Mouse (Mus musculus): ENCODE results near the gene Llph. TPM values are rescaled to one million over a fixed set of nuclear protein-coding genes. Genes with fewer than 3 reads are reported as not detected.

The Llph gene
- polyA plus RNA-seq (2012; rRNA removed), result 3.9 and 4.0 TPM in 2 replicates

GRCm38 (mm10) chr10:120226871-120227661 is at the start of gene Llph:
Gene Llph (plus strand): TSS chr10:120227070.
- TF ChIP-seq CTCF (IDR thresholded peaks at IDR 0.05; ENCODE audit: control insufficient read depth, insufficient read depth, insufficient replicate concordance, low read depth, low read length) (no peak), POLR2A (IDR thresholded peaks at IDR 0.05; ENCODE audit: control insufficient read depth, low read depth, low read length) (peak; percentile 91)
- peaks cover 5% of the 10 kb centered on the region; the same call in 1 of the 2 replicates for H3K4me1 ChIP-seq (ENCODE audit: control insufficient read depth, insufficient read depth, low read length)

GRCm38 (mm10) chr10:120182887-120183286 is 44.0 kb upstream of the Llph start:
- Histone ChIP-seq H3K27ac (ENCODE audit: control insufficient read depth, insufficient read depth, low read depth, low read length) (no peak overlapping the region), H3K4me1 (ENCODE audit: control insufficient read depth, insufficient read depth, low read length) (no peaks in the 10 kb centered on the region), H3K36me3 (ENCODE audit: control insufficient read depth, insufficient read depth, low read length) (no peaks in the 10 kb centered on the region), H3K4me3 (ENCODE audit: control insufficient read depth, low read depth, low read length) (no peak overlapping the region), H3K27me3 (ENCODE audit: control insufficient read depth, insufficient read depth, low read length) (no peaks in the 10 kb centered on the region)
- TF ChIP-seq POLR2A (IDR thresholded peaks at IDR 0.05; ENCODE audit: control insufficient read depth, low read depth, low read length) (no peak), CTCF (IDR thresholded peaks at IDR 0.05; ENCODE audit: control insufficient read depth, insufficient read depth, insufficient replicate concordance, low read depth, low read length) (no peak)

More at GRCm38 (mm10) chr10:120226871-120227661, at the start of gene Llph:
- H3K36me3 ChIP-seq (ENCODE audit: control insufficient read depth, insufficient read depth, low read length), result no peaks in the 10 kb centered on the region
- H3K4me3 ChIP-seq (ENCODE audit: control insufficient read depth, low read depth, low read length), result peak within 1 kb of the TSS; percentile 99
- no peaks in the 10 kb centered on the region for H3K27me3 ChIP-seq (ENCODE audit: control insufficient read depth, insufficient read depth, low read length)
- peak within 1 kb of the TSS; percentile 72 for H3K27ac ChIP-seq (ENCODE audit: control insufficient read depth, insufficient read depth, low read depth, low read length)

- H3K36me3 ChIP-seq (ENCODE audit: control insufficient read depth, insufficient read depth, low read length), result no peaks in the 10 kb centered on the region
- no peak overlapping the region for H3K27ac ChIP-seq (ENCODE audit: control insufficient read depth, insufficient read depth, low read depth, low read length)
- H3K4me1 ChIP-seq (ENCODE audit: control insufficient read depth, insufficient read depth, low read length), result no peaks in the 10 kb centered on the region
- no peak for TF ChIP-seq CTCF (IDR thresholded peaks at IDR 0.05; ENCODE audit: control insufficient read depth, insufficient read depth, insufficient replicate concordance, low read depth, low read length)
- TF ChIP-seq POLR2A (IDR thresholded peaks at IDR 0.05; ENCODE audit: control insufficient read depth, low read depth, low read length), result no peak
- H3K27me3 ChIP-seq (ENCODE audit: control insufficient read depth, insufficient read depth, low read length), result no peaks in the 10 kb centered on the region
- no peak overlapping the region for H3K4me3 ChIP-seq (ENCODE audit: control insufficient read depth, low read depth, low read length)
Measured at GRCm38 (mm10) chr10:120183342-120183741, 43.5 kb upstream of the Llph start.

- no peak overlapping the region for H3K27ac ChIP-seq (ENCODE audit: control insufficient read depth, insufficient read depth, low read depth, low read length)
- TF ChIP-seq POLR2A (IDR thresholded peaks at IDR 0.05; ENCODE audit: control insufficient read depth, low read depth, low read length) (no peak), CTCF (IDR thresholded peaks at IDR 0.05; ENCODE audit: control insufficient read depth, insufficient read depth, insufficient replicate concordance, low read depth, low read length) (no peak)
- no peak overlapping the region for H3K4me3 ChIP-seq (ENCODE audit: control insufficient read depth, low read depth, low read length)
Measured at GRCm38 (mm10) chr10:120188513-120188912, 38.4 kb upstream of the Llph start.

GRCm38 (mm10) chr10:120189276-120189675 is 37.6 kb upstream of the Llph start:
- TF ChIP-seq POLR2A (IDR thresholded peaks at IDR 0.05; ENCODE audit: control insufficient read depth, low read depth, low read length) (no peak), CTCF (IDR thresholded peaks at IDR 0.05; ENCODE audit: control insufficient read depth, insufficient read depth, insufficient replicate concordance, low read depth, low read length) (no peak)
- Histone ChIP-seq H3K27me3 (ENCODE audit: control insufficient read depth, insufficient read depth, low read length) (no peaks in the 10 kb centered on the region), H3K36me3 (ENCODE audit: control insufficient read depth, insufficient read depth, low read length) (no peaks in the 10 kb centered on the region)

More at GRCm38 (mm10) chr10:120188513-120188912, 38.4 kb upstream of the Llph start:
- H3K36me3 ChIP-seq (ENCODE audit: control insufficient read depth, insufficient read depth, low read length), result no peaks in the 10 kb centered on the region
- no peaks in the 10 kb centered on the region; the same call in 1 of the 2 replicates for H3K4me1 ChIP-seq (ENCODE audit: control insufficient read depth, insufficient read depth, low read length)
- no peaks in the 10 kb centered on the region for H3K27me3 ChIP-seq (ENCODE audit: control insufficient read depth, insufficient read depth, low read length)

GRCm38 (mm10) chr10:120189782-120190181 is 37.1 kb upstream of the Llph start:
- TF ChIP-seq CTCF (IDR thresholded peaks at IDR 0.05; ENCODE audit: control insufficient read depth, insufficient read depth, insufficient replicate concordance, low read depth, low read length), result no peak
- no peak for TF ChIP-seq POLR2A (IDR thresholded peaks at IDR 0.05; ENCODE audit: control insufficient read depth, low read depth, low read length)
- H3K27ac ChIP-seq (ENCODE audit: control insufficient read depth, insufficient read depth, low read depth, low read length), result no peak overlapping the region
- no peaks in the 10 kb centered on the region for H3K27me3 ChIP-seq (ENCODE audit: control insufficient read depth, insufficient read depth, low read length)
- H3K4me1 ChIP-seq (ENCODE audit: control insufficient read depth, insufficient read depth, low read length), result no peaks in the 10 kb centered on the region; the same call in 1 of the 2 replicates
- no peaks in the 10 kb centered on the region for H3K36me3 ChIP-seq (ENCODE audit: control insufficient read depth, insufficient read depth, low read length)
- H3K4me3 ChIP-seq (ENCODE audit: control insufficient read depth, low read depth, low read length), result no peak overlapping the region

More at GRCm38 (mm10) chr10:120189276-120189675, 37.6 kb upstream of the Llph start:
- Histone ChIP-seq H3K4me1 (ENCODE audit: control insufficient read depth, insufficient read depth, low read length) (no peaks in the 10 kb centered on the region; the same call in 1 of the 2 replicates), H3K27ac (ENCODE audit: control insufficient read depth, insufficient read depth, low read depth, low read length) (no peak overlapping the region), H3K4me3 (ENCODE audit: control insufficient read depth, low read depth, low read length) (no peak overlapping the region)

GRCm38 (mm10) chr10:120191165-120191564 is 35.7 kb upstream of the Llph start:
- Histone ChIP-seq H3K36me3 (ENCODE audit: control insufficient read depth, insufficient read depth, low read length) (no peaks in the 10 kb centered on the region), H3K4me3 (ENCODE audit: control insufficient read depth, low read depth, low read length) (no peak overlapping the region), H3K27me3 (ENCODE audit: control insufficient read depth, insufficient read depth, low read length) (no peaks in the 10 kb centered on the region), H3K27ac (ENCODE audit: control insufficient read depth, insufficient read depth, low read depth, low read length) (no peak overlapping the region), H3K4me1 (ENCODE audit: control insufficient read depth, insufficient read depth, low read length) (no peaks in the 10 kb centered on the region; the same call in 1 of the 2 replicates)
- no peak for TF ChIP-seq POLR2A (IDR thresholded peaks at IDR 0.05; ENCODE audit: control insufficient read depth, low read depth, low read length)

All from testis, adult 2 months (tissue).